Mouse (Mus musculus) liver, embryonic 11.5 days (tissue): ENCODE measurements around the gene Sphk1. TPM values are rescaled to one million over a fixed set of nuclear protein-coding genes. Genes with fewer than 3 reads are reported as not detected.

Source experiments
- ATAC-seq: fragments of 200-750 bp; cut with Nextera tagmentation; replicated peaks from 2 replicates; pipeline ENCODE4 v1.8.0; 2017; ENCODE audit warnings: moderate number of reproducible peaks, mild to moderate bottlenecking, moderate TSS enrichment, moderate library complexity; ENCODE audit not compliant: low FRiP score
- DNase-seq: peaks from one replicate; pipeline ENCODE4 v3.0.0-alpha.2; 2017; ENCODE audit warnings: low spot score
- H3K27ac ChIP-seq: fragments of 300-500 bp; sonication (generic); 2 replicates; pipeline ENCODE4 v1.5.1; 2014; ENCODE audit warnings: mild to moderate bottlenecking, low read depth, low read length, control low read depth
- H3K27me3 ChIP-seq: fragments of 300-500 bp; sonication (generic); replicated peaks from 2 replicates; pipeline ENCODE4 v1.6.1; 2014; ENCODE audit warnings: low read length, mixed read lengths; ENCODE audit not compliant: control insufficient read depth, insufficient read depth
- H3K36me3 ChIP-seq: fragments of 300-500 bp; sonication (generic); 2 replicates; pipeline ENCODE4 v1.6.1; 2014; ENCODE audit warnings: mild to moderate bottlenecking, low read length, moderate library complexity, mixed read lengths; ENCODE audit not compliant: control insufficient read depth, insufficient read depth
- H3K4me1 ChIP-seq: fragments of 300-500 bp; sonication (generic); replicated peaks from 2 replicates; pipeline ENCODE4 v1.6.1; 2014; ENCODE audit warnings: low read length, mixed read lengths; ENCODE audit not compliant: control insufficient read depth, insufficient read depth
- H3K4me2 ChIP-seq: fragments of 300-500 bp; sonication (generic); 2 replicates; pipeline ENCODE4 v1.6.1; 2014; ENCODE audit warnings: mild to moderate bottlenecking, control low read depth, moderate library complexity
- H3K4me3 ChIP-seq: fragments of 300-500 bp; sonication (generic); 2 replicates; pipeline ENCODE4 v1.5.1; 2014; ENCODE audit warnings: low read depth, low read length, control low read depth
- H3K9ac ChIP-seq: fragments of 300-500 bp; sonication (generic); 2 replicates; pipeline ENCODE4 v1.6.1; 2014; ENCODE audit warnings: low read depth, low read length, control low read depth
- H3K9me3 ChIP-seq: fragments of 300-500 bp; sonication (generic); 2 replicates; pipeline ENCODE4 v1.6.1; 2016; ENCODE audit warnings: low read length, inconsistent platforms, mixed read lengths; ENCODE audit not compliant: control insufficient read depth
- WGBS: fragments of 180-500 bp; shearing (Covaris S2); extraction: QIAGEN DNeasy Blood & Tissue Kit; methylation state at CpG from one replicate; pipeline ENCODE4 v1.1.7; 2014; 5-methylcytosine and 5-hydroxymethylcytosine counted together
- polyA plus RNA-seq: library from polyadenylated mRNA; unstranded; fragments of >200 nt; fragmentation: Nextera tagmentation; extraction: Ambion mirVana; gene quantifications from 2 replicates; pipeline ENCODE4 v1.2.1, GENCODE M21; 2014

Gene Sphk1
- polyA plus RNA-seq, 1 experiment from 2014 or later: 44.1 TPM

DNA sequence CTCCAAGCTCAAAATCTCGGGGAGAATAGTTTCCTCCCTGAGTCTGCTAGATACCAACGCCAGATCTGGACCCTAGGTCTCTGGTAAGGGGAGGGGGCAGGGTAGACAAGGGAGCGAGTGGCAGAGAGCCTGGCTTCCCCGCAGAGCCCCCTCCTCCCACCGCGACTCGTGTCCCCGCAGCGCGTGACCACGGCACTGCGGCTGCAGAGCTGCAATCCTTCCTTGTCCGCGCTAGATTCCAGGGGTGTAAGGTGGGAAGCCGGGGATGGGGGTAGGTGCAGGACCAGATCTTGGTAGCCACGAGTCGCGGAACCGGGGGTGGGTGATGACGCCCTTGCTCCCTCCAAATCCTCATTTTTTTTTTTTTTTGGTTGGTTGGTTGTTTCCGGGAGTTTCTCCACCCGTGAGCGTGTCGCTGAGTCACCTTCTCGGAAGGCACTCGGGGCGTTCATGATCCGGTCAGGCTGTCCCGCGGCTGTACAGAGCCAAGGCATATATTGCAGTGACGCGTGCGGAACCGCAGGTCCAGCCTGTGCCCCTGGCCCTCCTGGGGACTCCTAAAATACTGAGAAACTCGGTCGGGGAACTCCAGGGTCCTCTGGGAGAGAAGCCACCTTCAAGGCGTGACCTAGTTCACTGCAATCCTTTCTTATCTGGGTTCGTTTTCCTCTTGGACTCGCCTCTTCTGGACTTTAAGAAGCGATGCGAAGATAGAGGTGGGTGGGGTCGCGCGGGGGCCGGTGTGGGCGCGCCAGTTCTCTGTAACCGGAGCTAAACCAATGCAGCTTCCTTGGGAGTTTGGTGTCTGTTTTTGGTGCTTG is 856 bp downstream of the Sphk1 start:
- DNase-seq (peak; percentile 61), ATAC-seq (no peak)
- Histone ChIP-seq H3K9me3 (no peaks in the 10 kb centered on the region), H3K27ac (no peak overlapping the region), H3K4me3 (peak overlapping the region; percentile 72), H3K4me1 (peaks cover 45% of the 10 kb centered on the region), H3K4me2 (peak overlapping the region; percentile 99), H3K36me3 (no peaks in the 10 kb centered on the region), H3K27me3 (peaks cover 42% of the 10 kb centered on the region), H3K9ac (peak overlapping the region; percentile 0; the same call in 1 of the 2 replicates)
- 5% methylated on average over 48 of the region's 48 CpGs for WGBS

DNA sequence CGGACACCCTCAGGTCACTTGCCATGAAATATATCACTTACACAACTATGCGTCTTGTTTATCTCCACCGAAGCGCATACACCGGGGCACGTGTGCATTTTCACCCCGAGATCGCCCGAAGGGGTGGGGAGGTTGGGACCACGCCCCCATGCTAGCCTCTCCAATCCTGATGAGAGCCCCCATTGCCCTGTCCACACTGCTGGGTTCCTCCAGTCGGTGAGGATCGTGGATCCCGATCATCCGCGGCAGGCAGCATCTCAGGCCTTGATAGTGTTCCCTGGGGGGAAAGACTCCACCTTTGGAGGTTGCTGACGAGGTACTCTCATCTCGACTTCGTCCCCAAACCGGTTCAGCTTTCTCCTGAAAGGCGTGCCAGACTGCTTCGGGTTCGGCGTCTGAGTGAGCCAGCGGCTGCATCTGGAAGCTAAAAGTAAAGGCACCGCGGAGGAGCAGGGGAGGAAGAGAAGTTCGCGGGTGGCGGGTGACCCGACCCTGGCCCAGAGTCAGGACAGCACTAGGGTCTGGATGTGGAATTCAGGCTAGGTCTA is 1.6 kb downstream of the Sphk1 start:
- Histone ChIP-seq H3K9ac (peak overlapping the region; percentile 80), H3K27ac (peak overlapping the region; percentile 91), H3K9me3 (no peaks in the 10 kb centered on the region), H3K4me3 (peak overlapping the region; percentile 72), H3K4me1 (peaks cover 52% of the 10 kb centered on the region), H3K4me2 (peak overlapping the region; percentile 99), H3K36me3 (no peaks in the 10 kb centered on the region), H3K27me3 (peaks cover 42% of the 10 kb centered on the region)
- DNase-seq (peak; percentile 71), ATAC-seq (no peak)
- WGBS: under 1% methylated on average over 30 of the region's 30 CpGs

DNA sequence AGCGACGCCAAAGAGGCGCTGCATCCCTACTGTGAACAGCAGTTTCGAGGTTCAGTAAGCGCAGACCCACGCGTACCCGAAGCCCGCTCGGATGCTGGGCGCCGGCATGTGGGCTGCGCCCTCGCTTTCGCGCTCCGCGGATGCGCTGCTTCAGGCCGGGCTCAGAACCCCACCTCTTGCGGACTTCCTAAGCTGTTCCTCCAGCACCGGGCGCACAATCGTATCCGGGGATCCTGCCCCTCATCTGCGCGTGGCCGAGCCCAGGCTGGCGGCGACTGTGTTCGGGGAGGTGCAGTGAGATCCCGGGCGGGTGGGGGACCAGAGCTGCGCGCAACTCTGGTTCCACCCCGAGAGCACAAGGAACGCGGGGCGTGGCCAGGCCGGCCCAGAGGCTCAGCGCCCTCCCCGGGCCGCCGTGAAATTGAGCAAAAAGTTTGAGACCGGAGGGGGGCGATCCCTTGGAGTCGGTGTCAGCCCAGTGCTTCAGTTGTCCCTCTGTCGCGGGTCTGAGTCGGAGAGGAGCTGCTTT is 2.1 kb downstream of the Sphk1 start:
- WGBS: under 1% methylated on average over 50 of the region's 50 CpGs
- peak overlapping the region; percentile 91 for H3K27ac ChIP-seq
- DNase-seq (peak; percentile 76), ATAC-seq (peak; percentile 57)
- H3K27me3 ChIP-seq: peaks cover 42% of the 10 kb centered on the region
- H3K9me3 ChIP-seq: no peaks in the 10 kb centered on the region
- H3K36me3 ChIP-seq: no peaks in the 10 kb centered on the region
- peak overlapping the region; percentile 80 for H3K9ac ChIP-seq
- peaks cover 57% of the 10 kb centered on the region for H3K4me1 ChIP-seq
- H3K4me2 ChIP-seq: peak overlapping the region; percentile 99
- H3K4me3 ChIP-seq: peak overlapping the region; percentile 72

DNA sequence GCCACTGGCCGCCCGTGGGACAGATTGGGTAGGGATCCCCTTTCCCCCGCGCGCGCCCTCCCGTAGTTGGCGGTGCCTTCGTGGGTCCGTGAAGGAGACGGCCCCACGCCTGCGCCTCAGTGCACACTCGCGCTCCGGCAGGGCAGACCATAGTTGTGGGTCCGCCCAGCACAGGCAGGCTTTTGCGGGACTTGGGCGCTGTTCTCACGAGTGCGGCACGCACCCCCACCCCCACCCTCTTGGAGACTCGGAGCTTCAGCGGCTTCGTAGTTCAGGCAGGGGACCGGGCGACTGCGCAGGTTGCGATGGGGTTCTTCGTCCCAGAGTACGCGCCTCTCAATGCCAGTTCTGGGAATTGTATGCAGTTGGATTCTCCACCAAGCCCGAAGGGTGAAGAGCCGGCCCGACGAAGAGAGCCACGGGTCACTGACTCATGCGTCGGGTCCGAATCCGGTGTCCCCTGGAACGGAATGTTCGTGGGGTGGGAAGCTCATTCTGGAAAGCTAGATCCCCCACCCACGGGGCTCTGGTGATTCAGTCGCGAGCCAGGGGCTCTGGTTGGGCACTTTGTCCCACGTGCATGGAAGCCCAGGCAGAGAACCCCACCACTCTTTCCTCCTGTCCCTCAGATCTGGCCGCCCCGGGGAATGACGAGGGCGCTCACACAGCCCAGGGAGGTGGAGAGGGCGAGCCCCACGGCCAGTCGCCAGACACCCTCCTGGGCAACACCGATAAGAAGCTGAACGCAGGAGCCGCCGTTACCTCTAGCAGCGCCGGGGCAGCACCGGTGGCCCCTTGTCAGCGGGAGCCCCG is 2.8 kb downstream of the Sphk1 start:
- peak; percentile 69 for DNase-seq
- peak; percentile 84 for ATAC-seq
- WGBS: under 1% methylated on average over 63 of the region's 63 CpGs
- H3K4me1 ChIP-seq: peaks cover 61% of the 10 kb centered on the region
- peaks cover 42% of the 10 kb centered on the region for H3K27me3 ChIP-seq
- H3K9ac ChIP-seq: peak overlapping the region; percentile 80
- peak overlapping the region; percentile 99 for H3K4me2 ChIP-seq
- H3K27ac ChIP-seq: peak overlapping the region; percentile 91
- H3K4me3 ChIP-seq: peak overlapping the region; percentile 72
- H3K36me3 ChIP-seq: no peaks in the 10 kb centered on the region
- no peaks in the 10 kb centered on the region for H3K9me3 ChIP-seq

DNA sequence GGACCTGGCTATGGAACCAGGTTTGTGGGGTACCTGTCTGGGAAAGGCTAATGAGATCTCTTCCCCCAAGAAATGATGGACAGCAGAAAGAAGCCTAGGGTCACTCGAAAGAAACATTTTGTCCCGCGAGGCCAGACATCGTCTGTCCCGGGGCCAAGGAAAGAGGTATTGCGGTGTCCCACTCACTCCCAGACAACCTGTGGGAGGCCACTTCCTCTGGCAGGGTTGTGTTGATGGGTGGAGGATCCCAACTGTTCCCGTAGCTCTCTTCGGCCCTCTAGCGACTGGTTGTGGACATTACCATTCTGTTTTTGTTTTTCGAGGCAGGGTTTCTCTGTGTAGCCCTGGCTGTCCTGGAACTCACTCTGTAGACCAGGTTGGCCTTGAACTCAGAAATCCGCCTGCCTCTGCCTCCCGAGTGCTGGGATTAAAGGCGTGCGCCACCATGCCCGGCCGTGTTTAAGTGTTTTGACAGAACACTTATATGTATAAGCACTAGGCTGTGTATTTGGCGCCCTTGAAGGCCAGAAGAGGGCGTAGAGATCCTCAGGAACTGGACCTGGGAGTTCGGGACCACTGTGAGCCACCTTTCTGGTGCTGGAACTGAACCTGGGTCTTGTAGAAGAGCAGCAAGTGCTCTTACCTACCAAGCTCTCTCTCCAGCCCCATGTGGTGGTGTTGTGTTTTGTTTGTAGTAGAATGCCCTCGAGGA is 3.6 kb downstream of the Sphk1 start:
- H3K27me3 ChIP-seq: peaks cover 42% of the 10 kb centered on the region
- H3K27ac ChIP-seq: peak overlapping the region; percentile 91
- ATAC-seq: peak; percentile 78
- peaks cover 7% of the 10 kb centered on the region; the same call in 1 of the 2 replicates for H3K36me3 ChIP-seq
- 15% methylated on average over 20 of the region's 20 CpGs for WGBS
- DNase-seq: peak; percentile 80
- H3K4me3 ChIP-seq: peak overlapping the region; percentile 72
- H3K4me1 ChIP-seq: peaks cover 61% of the 10 kb centered on the region
- H3K4me2 ChIP-seq: peak overlapping the region; percentile 99
- H3K9ac ChIP-seq: peak overlapping the region; percentile 80
- H3K9me3 ChIP-seq: no peaks in the 10 kb centered on the region

DNA sequence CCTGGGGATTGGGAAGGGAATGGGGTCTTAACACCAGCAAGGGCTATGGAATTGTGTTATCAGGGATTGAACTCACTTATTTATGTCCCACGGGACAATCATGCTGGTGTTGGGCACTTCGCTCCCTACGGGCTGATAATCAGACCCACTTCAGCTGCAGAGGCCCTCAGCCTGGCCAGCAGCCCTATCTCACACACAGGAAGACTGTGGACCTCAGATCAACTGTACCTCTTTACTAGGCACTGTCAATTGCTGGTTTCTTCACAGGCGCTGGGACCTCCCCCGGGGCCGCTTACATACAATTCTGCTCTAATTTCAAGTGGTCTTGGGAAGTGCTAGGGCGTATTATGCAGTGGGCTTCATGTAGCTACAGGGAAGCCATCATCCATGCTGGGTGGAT is 6.0 kb downstream of the Sphk1 start:
- H3K4me2 ChIP-seq: peak overlapping the region; percentile 55
- H3K36me3 ChIP-seq: peaks cover 21% of the 10 kb centered on the region; the same call in 1 of the 2 replicates
- peak overlapping the region; percentile 87 for H3K27ac ChIP-seq
- H3K4me3 ChIP-seq: 0 out of 2 replicates have a peak overlapping the region, but pooled peaks have one; percentile 16
- 53% methylated on average over 7 of the region's 7 CpGs for WGBS
- H3K9ac ChIP-seq: peak overlapping the region; percentile 46
- peaks cover 25% of the 10 kb centered on the region for H3K27me3 ChIP-seq
- H3K9me3 ChIP-seq: no peaks in the 10 kb centered on the region
- peaks cover 50% of the 10 kb centered on the region for H3K4me1 ChIP-seq
- DNase-seq (no peak), ATAC-seq (peak; percentile 62)

DNA sequence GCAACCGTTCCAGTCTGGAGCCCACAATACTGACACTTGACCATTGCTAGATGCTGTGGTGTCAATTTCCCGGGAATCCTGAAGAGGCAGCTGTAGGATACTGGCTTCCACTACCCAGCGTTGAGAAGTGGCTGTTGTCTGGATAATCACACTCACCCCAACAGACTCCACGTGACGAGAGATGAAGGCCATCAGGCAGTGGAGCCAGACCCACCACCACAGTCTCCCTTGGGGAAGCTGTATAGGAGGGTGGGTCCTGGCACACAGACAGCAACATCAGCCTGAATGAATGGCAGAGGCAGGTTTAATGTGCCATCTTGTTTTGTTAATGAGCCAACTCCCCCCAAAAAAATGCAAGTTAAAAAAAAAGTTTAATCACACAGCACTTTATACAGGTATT is 6.7 kb downstream of the Sphk1 start:
- ATAC-seq: no peak
- H3K4me3 ChIP-seq: 0 out of 2 replicates have a peak overlapping the region, but pooled peaks have one; percentile 16
- H3K9me3 ChIP-seq: no peaks in the 10 kb centered on the region
- H3K4me1 ChIP-seq: peaks cover 46% of the 10 kb centered on the region
- peak overlapping the region; percentile 46; the same call in 1 of the 2 replicates for H3K9ac ChIP-seq
- H3K27me3 ChIP-seq: peaks cover 18% of the 10 kb centered on the region
- H3K27ac ChIP-seq: peak overlapping the region; percentile 87
- no peak for DNase-seq
- peak overlapping the region; percentile 55 for H3K4me2 ChIP-seq
- 56% methylated on average over 5 of the region's 5 CpGs for WGBS
- H3K36me3 ChIP-seq: peaks cover 21% of the 10 kb centered on the region
